Mouse (Mus musculus) erythroblast, embryonic 14.5 days (primary cell): ENCODE measurements around the gene Abcb5. TPM values are rescaled to one million over a fixed set of nuclear protein-coding genes. Genes with fewer than 3 reads are reported as not detected.

Source experiments
- H3K27me3 ChIP-seq: 2 replicates; pipeline ENCODE4 v1.6.1; 2012; ENCODE audit warnings: inconsistent platforms; ENCODE audit not compliant: control insufficient read depth
- H3K36me3 ChIP-seq: 2 replicates; pipeline ENCODE4 v1.6.1; 2012; ENCODE audit warnings: mild to moderate bottlenecking, inconsistent platforms; ENCODE audit not compliant: control insufficient read depth
- H3K4me1 ChIP-seq: 2 replicates; pipeline ENCODE4 v1.6.1; 2012; ENCODE audit warnings: inconsistent platforms; ENCODE audit not compliant: control insufficient read depth
- H3K4me3 ChIP-seq: replicated peaks from 2 replicates; pipeline ENCODE3; 2012; ENCODE audit warnings: moderate library complexity, mild to moderate bottlenecking, inconsistent platforms
- H3K9me3 ChIP-seq: 2 replicates; pipeline ENCODE4 v1.6.1; 2012; ENCODE audit warnings: low read length, inconsistent platforms, mixed read lengths; ENCODE audit not compliant: control insufficient read depth
- GATA1 ChIP-seq: IDR thresholded peaks from 2 replicates; pipeline ENCODE4 v1.6.1; 2012; ENCODE audit warnings: low read length, inconsistent platforms, mixed read lengths
- TAL1 ChIP-seq: IDR thresholded peaks from 3 replicates; pipeline ENCODE4 v1.6.1; 2012; ENCODE audit warnings: low read length, inconsistent platforms, mixed read lengths
- polyA plus RNA-seq: library from polyadenylated mRNA; stranded (reverse); fragments of >175 nt; gene quantifications from 2 replicates; pipeline ENCODE4 v1.2.3, GENCODE M21; 2012

Gene Abcb5
- polyA plus RNA-seq, 1 experiment: not detected

DNA sequence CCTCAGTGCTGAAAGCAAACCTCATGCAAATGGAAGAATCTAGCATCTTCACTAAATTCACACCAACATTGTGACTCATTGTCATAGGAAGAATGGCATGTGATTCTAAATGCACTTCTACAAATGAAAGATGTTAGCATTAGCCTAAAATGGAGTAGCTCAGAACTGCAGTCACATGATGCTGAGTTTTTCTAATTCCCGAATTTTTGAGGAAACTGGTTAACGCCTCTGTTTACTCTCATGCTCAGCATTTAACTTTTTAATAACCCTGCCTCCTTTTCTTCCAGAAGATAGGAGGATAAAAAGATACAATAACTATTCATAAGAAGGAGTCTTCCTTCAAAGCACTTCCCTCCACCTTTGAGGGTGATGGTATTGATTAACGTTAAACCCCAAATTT, 121.4 kb downstream of the Abcb5 start:
- H3K36me3 ChIP-seq: no peaks in the 10 kb centered on the region
- H3K4me1 ChIP-seq: peaks cover 2% of the 10 kb centered on the region; the same call in 1 of the 2 replicates
- TF ChIP-seq TAL1 (no peak), GATA1 (no peak)
- H3K9me3 ChIP-seq: peaks cover 2% of the 10 kb centered on the region; the same call in 1 of the 2 replicates
- H3K27me3 ChIP-seq: peaks cover 100% of the 10 kb centered on the region
- H3K4me3 ChIP-seq: no peak overlapping the region

DNA sequence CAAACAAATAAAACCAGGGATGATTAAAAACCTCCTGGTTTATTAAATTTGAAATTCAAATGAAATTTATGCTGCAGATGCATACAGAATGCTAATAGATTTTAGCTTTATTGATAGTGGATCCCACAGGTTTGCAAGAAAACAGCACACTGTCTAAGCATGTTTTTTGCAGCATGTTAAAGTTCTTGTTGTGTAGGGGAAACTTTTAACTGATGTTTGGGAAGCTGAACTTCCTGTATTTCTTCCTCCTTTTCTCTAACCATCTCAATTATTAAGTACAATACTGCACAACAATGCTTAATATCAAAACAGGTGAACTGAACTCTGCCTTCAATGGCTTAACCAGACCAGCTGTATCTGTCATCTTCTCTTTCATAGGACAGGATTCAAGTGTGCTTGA, 122.1 kb downstream of the Abcb5 start:
- TF ChIP-seq TAL1 (no peak), GATA1 (no peak)
- peaks cover 100% of the 10 kb centered on the region for H3K27me3 ChIP-seq

DNA sequence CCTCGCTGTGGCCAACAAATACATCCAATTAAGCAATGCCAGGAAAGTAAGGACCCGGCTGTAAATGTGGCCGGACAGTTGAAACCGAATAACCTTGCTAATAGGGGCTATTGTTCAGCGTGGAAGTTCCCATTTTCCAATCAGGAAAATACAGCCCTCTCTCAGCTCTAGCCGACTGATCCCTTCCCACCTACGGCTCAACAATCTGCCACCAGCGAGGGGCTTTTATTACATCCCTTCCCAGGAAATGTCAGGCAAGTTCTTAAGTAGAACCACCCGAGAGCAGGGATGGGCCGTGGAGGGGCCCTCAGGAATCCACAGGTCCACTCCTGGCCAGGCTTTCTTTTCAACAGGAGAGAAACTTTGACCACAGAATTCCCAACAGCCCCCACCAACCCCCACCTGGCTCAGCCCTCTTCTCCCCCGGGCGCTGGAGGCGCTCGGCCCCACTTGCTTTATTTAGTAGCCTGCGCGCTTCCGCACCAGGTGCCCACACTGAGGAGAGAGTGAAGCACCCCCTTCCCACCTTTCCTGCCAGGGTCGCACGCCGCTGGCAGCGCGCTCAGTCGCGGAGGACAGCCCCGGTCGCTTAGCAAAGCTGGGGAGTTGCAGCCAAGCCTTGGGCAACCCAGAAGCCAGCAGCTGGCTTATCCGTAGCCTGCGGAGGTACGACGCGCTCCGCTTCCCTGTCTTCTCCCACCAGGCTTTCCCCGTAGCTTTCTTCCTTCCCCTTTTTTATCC, 123.4 kb downstream of the Abcb5 start:
- Histone ChIP-seq H3K9me3 (no peaks in the 10 kb centered on the region; the same call in 1 of the 2 replicates), H3K4me3 (no peak overlapping the region), H3K36me3 (no peaks in the 10 kb centered on the region), H3K27me3 (peaks cover 100% of the 10 kb centered on the region), H3K4me1 (peaks cover 2% of the 10 kb centered on the region; the same call in 1 of the 2 replicates)
- TF ChIP-seq GATA1 (no peak), TAL1 (no peak)

More for the DNA sequence above, 122.1 kb downstream of the Abcb5 start:
- H3K4me1 ChIP-seq: peaks cover 2% of the 10 kb centered on the region; the same call in 1 of the 2 replicates
- H3K9me3 ChIP-seq: no peaks in the 10 kb centered on the region; the same call in 1 of the 2 replicates
- no peaks in the 10 kb centered on the region for H3K36me3 ChIP-seq
- no peak overlapping the region for H3K4me3 ChIP-seq

DNA sequence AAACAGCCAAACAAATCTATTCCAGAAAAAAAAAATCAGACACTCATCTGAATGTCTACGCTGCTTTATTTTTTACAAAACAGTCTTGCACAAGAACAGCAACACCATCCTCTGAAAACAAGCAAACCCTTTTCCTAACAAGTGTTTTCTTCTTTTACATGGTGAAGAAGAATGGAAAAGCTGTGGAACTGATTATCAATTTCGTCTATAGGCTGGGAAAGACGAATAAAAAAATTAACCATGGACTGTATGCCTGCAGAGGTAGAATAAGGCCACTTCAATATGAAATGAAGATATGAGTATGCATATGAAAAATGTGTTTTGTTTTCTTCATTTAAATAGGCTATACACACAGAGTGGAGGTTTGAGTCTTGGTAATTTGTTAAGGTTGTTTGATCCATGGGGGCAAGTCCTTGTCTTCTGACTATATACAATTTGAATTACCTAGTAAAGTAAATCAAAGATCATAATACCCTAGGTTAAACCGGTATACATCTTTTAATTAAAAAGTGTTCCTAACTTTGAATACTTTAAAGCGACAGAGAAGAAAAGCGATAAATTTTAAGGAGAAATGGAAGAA, 124.2 kb downstream of the Abcb5 start:
- no peak overlapping the region for H3K4me3 ChIP-seq
- H3K36me3 ChIP-seq: no peaks in the 10 kb centered on the region
- TF ChIP-seq TAL1 (no peak), GATA1 (no peak)
- no peaks in the 10 kb centered on the region; the same call in 1 of the 2 replicates for H3K9me3 ChIP-seq
- H3K4me1 ChIP-seq: peaks cover 2% of the 10 kb centered on the region; the same call in 1 of the 2 replicates
- peaks cover 100% of the 10 kb centered on the region for H3K27me3 ChIP-seq

DNA sequence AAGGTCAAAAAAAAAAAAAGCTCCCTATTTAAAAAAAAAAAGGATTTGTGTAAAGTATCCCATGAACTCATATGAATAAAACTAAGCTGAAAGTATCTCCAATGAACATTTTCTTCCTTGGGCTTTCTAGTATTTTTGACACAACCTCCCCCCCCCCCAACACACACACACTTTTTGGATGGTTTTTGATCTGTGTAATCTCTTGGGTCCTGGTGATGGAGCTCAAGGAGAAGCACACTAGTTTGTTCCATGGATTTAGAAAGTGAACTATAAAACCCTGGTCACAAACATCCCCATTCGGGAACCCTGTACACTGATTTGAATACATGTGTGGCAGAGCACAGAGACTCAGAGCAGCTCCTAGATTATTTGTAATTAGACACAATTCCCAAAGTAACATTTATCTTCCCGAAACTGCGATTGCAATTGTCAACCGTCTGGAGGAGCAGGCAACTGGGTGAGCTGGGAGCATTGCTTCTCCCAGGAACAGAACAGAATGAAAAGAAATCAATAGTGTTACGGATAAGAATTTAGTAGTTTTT, 124.8 kb downstream of the Abcb5 start:
- TF ChIP-seq GATA1 (no peak), TAL1 (no peak)

DNA sequence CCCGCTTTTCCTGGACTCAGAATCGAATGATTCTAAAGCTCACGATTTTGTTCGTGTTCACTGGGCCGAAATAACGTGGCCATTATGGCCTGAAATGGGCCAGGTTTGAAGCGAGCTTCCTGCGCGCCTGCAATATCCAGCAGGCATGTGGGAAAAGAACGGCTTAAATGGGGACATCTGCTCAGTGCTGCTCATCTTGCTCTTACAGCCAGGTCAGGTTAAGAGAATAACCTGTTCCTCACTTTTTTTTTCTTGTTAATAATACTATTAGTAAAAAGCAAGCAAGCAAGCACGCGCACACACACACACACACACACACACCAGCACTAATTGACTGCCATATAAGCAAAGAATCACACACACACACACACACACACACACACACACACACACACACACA, 125.4 kb downstream of the Abcb5 start:
- peaks cover 100% of the 10 kb centered on the region for H3K27me3 ChIP-seq
- TF ChIP-seq TAL1 (no peak), GATA1 (no peak)

More for the DNA sequence above, 124.8 kb downstream of the Abcb5 start:
- H3K4me3 ChIP-seq: no peak overlapping the region
- no peaks in the 10 kb centered on the region for H3K36me3 ChIP-seq
- H3K9me3 ChIP-seq: no peaks in the 10 kb centered on the region
- H3K27me3 ChIP-seq: peaks cover 100% of the 10 kb centered on the region
- no peaks in the 10 kb centered on the region for H3K4me1 ChIP-seq

DNA sequence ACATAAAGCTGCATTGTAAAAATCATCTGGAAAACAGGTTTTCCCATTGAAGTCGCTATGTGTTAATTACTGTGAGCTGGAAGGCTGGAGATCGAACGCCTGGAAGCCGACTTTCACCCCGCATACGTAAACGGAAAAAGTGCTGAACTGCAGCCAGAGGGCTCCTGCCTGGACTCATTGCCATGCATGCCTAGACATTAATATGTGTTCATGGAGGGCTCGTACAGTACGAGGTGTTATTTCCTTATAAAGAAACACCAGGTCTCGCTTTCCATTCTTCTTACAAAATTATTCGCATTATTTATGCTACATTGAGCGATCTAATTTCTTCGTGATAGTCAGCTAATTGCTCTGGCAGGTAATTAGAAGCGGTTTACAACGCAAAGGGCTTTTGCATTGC, 125.9 kb downstream of the Abcb5 start:
- Histone ChIP-seq H3K4me1 (no peaks in the 10 kb centered on the region), H3K36me3 (no peaks in the 10 kb centered on the region), H3K27me3 (peaks cover 98% of the 10 kb centered on the region), H3K4me3 (no peak overlapping the region), H3K9me3 (no peaks in the 10 kb centered on the region)
- no peak for TF ChIP-seq GATA1
- TF ChIP-seq TAL1: no peak

More for the DNA sequence above, 125.4 kb downstream of the Abcb5 start:
- H3K36me3 ChIP-seq: no peaks in the 10 kb centered on the region
- no peak overlapping the region for H3K4me3 ChIP-seq
- no peaks in the 10 kb centered on the region for H3K4me1 ChIP-seq
- no peaks in the 10 kb centered on the region for H3K9me3 ChIP-seq

DNA sequence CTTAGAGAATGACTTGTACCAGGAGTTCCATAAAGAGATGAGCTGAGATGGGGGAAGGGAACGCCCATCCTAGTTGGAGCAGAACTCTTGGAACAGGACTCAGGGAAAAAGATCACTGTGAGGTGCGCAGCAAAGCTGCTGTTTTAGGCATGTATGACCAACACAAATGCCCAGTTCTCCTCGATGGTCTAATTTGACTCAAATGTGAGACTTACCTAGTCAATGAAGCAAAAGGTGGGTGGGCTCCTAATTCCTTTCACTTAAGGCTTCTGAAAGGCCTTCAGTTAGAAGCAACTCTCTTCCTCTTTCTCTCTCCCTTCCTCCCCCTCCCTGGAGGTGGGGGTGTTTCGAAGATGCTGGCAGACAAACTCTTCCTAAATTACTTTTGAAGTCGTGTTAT, 126.8 kb downstream of the Abcb5 start:
- Histone ChIP-seq H3K27me3 (peaks cover 95% of the 10 kb centered on the region), H3K4me3 (no peak overlapping the region)
- no peak for TF ChIP-seq TAL1
- TF ChIP-seq GATA1: no peak

DNA sequence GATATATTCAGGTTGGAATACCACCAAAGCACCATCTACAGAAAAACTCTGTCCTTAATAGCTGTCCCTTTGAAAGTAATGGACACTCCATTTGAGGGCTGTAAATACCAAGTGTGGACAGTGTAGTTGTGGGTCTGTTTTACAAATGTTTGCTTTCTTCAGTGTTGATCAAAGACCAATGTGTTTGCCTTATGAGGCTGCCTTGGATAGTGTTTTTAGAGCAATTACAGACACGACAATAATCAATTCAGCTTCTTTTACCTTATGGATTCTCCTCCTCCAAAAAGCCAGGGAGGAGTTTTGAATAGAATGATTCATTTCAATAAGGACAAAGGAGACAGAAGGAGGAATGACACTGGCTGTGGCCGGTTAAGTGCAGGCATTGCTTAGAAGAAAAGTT, 128.0 kb downstream of the Abcb5 start:
- Histone ChIP-seq H3K36me3 (no peaks in the 10 kb centered on the region), H3K4me1 (no peaks in the 10 kb centered on the region), H3K27me3 (peaks cover 83% of the 10 kb centered on the region), H3K9me3 (no peaks in the 10 kb centered on the region), H3K4me3 (no peak overlapping the region)
- TF ChIP-seq TAL1 (no peak), GATA1 (no peak)

More for the DNA sequence above, 126.8 kb downstream of the Abcb5 start:
- Histone ChIP-seq H3K4me1 (no peaks in the 10 kb centered on the region), H3K9me3 (no peaks in the 10 kb centered on the region), H3K36me3 (no peaks in the 10 kb centered on the region)
